Comparison of ENCODE assay signal across 34 mouse cellular contexts in genomic region chr1:131551956-131552355, GRCm38 (mm10). TPM values are rescaled to one million over a fixed set of nuclear protein-coding genes. Genes with fewer than 3 reads are reported as not detected.
A peak's percentile ranks its signal among the peaks of the same experiment; 100 is the strongest.
DNase-seq lines count a peak whose midpoint lies in the region; ATAC-seq lines count a peak whose summit lies in the region.
"Had no signal": no experiment of that assay in that cellular context is flagged by ENCODE, and none has a peak within 500 bp of the region (broad histone marks: within the 10 kb centered on the region; RNA-seq: fewer than 3 reads in every experiment).

No protein-coding gene starts in this region.

- no peak for ATAC-seq in heart, embryonic 11.5 days (replicated peaks; ENCODE audit: insufficient number of reproducible peaks, low FRiP score, low TSS enrichment)
- ATAC-seq in forebrain, embryonic 16.5 days = no peak
- no peak for ATAC-seq in megakaryocyte-erythroid progenitor cell, adult 5-6 weeks (replicated peaks; ENCODE audit: low FRiP score, low TSS enrichment, poor library complexity, severe bottlenecking)
- ATAC-seq: activated CD4-positive, CD25-positive, alpha-beta regulatory T cell, adult 4 months; forebrain, embryonic 15.5 days; intestine, postnatal 0 days had no signal

- H3K27ac ChIP-seq in heart, embryonic 11.5 days (ENCODE audit: low read depth, low read length) = no peak overlapping the region
- H3K27ac ChIP-seq in forebrain, embryonic 16.5 days (ENCODE audit: low read length) = no peak overlapping the region
- H3K27ac ChIP-seq: embryonic facial prominence, embryonic 13.5 days; forebrain, embryonic 12.5 days; forebrain, embryonic 15.5 days; gastrocnemius, adult 2 months; heart, adult 2 months; heart, embryonic 10.5 days; hindbrain, embryonic 12.5 days; hindbrain, embryonic 15.5 days had no signal

- H3K4me2 ChIP-seq in heart, embryonic 11.5 days = no peak overlapping the region
- no peak overlapping the region for H3K4me2 ChIP-seq in forebrain, embryonic 16.5 days (ENCODE audit: low read length)
- H3K4me2 ChIP-seq: embryonic facial prominence, embryonic 13.5 days; forebrain, embryonic 12.5 days; forebrain, embryonic 15.5 days; hindbrain, embryonic 12.5 days; hindbrain, embryonic 15.5 days had no signal

- no peaks in the 10 kb centered on the region for H3K27me3 ChIP-seq in heart, embryonic 11.5 days (ENCODE audit: control insufficient read depth, insufficient read depth, low read length)
- H3K27me3 ChIP-seq in forebrain, embryonic 16.5 days (replicated peaks; ENCODE audit: control insufficient read depth, insufficient read depth, low read length) = no peaks in the 10 kb centered on the region
- H3K27me3 ChIP-seq: CH12.LX; embryonic facial prominence, embryonic 13.5 days; forebrain, embryonic 12.5 days; forebrain, embryonic 15.5 days; hindbrain, embryonic 12.5 days; hindbrain, embryonic 15.5 days had no signal

- H3K4me3 ChIP-seq in heart, embryonic 11.5 days (ENCODE audit: low read depth, low read length) = no peak overlapping the region
- no peak overlapping the region for H3K4me3 ChIP-seq in forebrain, embryonic 16.5 days (replicated peaks; ENCODE audit: low read length)
- H3K4me3 ChIP-seq: embryonic facial prominence, embryonic 13.5 days; erythroblast, embryonic 14.5 days; forebrain, embryonic 12.5 days; forebrain, embryonic 15.5 days; gastrocnemius, adult 2 months; heart, adult 2 months; heart, embryonic 10.5 days; hindbrain, embryonic 12.5 days; hindbrain, embryonic 15.5 days had no signal

- no peak overlapping the region for H3K9ac ChIP-seq in heart, embryonic 11.5 days (ENCODE audit: low read depth, low read length)
- no peak overlapping the region for H3K9ac ChIP-seq in forebrain, embryonic 16.5 days (replicated peaks; ENCODE audit: low read depth, low read length)
- H3K9ac ChIP-seq: embryonic facial prominence, embryonic 13.5 days; forebrain, embryonic 12.5 days; forebrain, embryonic 15.5 days; hindbrain, embryonic 12.5 days; hindbrain, embryonic 15.5 days had no signal

- peak; percentile 50 for DNase-seq in heart, adult 11 months
- DNase-seq in 3T3-L1 (ENCODE audit: low read depth, low spot score) (peak; percentile 95), NIH3T3 (ENCODE audit: low read depth) (peak; percentile 77)
- DNase-seq: adrenal gland, adult 8-10 months; adrenal gland, postnatal 25 days; B cell, adult 2 months; cerebellum, adult 11-12 months; cerebellum, adult 8-10 months; cerebellum, postnatal 14 days; gastrocnemius, adult 2 months; gastrocnemius, postnatal 25 days; heart, adult 2 months had no signal

- H3K36me3 ChIP-seq in heart, embryonic 11.5 days (ENCODE audit: control insufficient read depth, insufficient read depth, low read length) = no peaks in the 10 kb centered on the region
- H3K36me3 ChIP-seq in forebrain, embryonic 16.5 days (ENCODE audit: control insufficient read depth, insufficient read depth) = no peaks in the 10 kb centered on the region
- H3K36me3 ChIP-seq: embryonic facial prominence, embryonic 13.5 days; forebrain, embryonic 12.5 days; forebrain, embryonic 15.5 days; G1E; heart, embryonic 10.5 days; hindbrain, embryonic 12.5 days; hindbrain, embryonic 15.5 days had no signal

- H3K4me1 ChIP-seq in heart, embryonic 11.5 days (ENCODE audit: control insufficient read depth, insufficient read depth, low read length) = peaks cover 7% of the 10 kb centered on the region
- H3K4me1 ChIP-seq in forebrain, embryonic 16.5 days (replicated peaks; ENCODE audit: control insufficient read depth, insufficient read depth, low read length) = peaks cover 7% of the 10 kb centered on the region; the same call in 1 of the 2 replicates

- no peaks in the 10 kb centered on the region for H3K9me3 ChIP-seq in heart, embryonic 11.5 days (replicated peaks; ENCODE audit: control insufficient read depth, low read length)
- no peaks in the 10 kb centered on the region for H3K9me3 ChIP-seq in forebrain, embryonic 16.5 days (ENCODE audit: control insufficient read depth, low read length)
- H3K9me3 ChIP-seq: embryonic facial prominence, embryonic 13.5 days; forebrain, embryonic 12.5 days; forebrain, embryonic 15.5 days; G1E; heart, embryonic 10.5 days; hindbrain, embryonic 12.5 days; hindbrain, embryonic 15.5 days had no signal

- WGBS in heart, embryonic 11.5 days (ENCODE audit: insufficient replicate concordance) = 74% methylated on average over 2 of the region's 2 CpGs
- WGBS in forebrain, embryonic 16.5 days = 95% methylated on average over 2 of the region's 2 CpGs

RNA-seq across cellular contexts. Expression of gene Fam72a, which starts 24.3 kb away (rescaled TPM):
- 3.2 and 3.4 TPM in 2 replicates for polyA plus RNA-seq in heart, embryonic 11.5 days (2014; fragmentation: Nextera tagmentation; extraction: Ambion mirVana)
- 1.7 and 3.0 TPM in 2 replicates for polyA plus RNA-seq in forebrain, embryonic 16.5 days (2015; fragmentation: Nextera tagmentation; extraction: Ambion mirVana)
- total RNA-seq in megakaryocyte-erythroid progenitor cell, adult 5-6 weeks (2014; fragmentation: Nextera tagmentation) = 2.6 and 4.1 TPM in 2 replicates
- 2.8 and 6.1 TPM in 2 replicates for total RNA-seq in megakaryocyte-erythroid progenitor cell, adult 5-6 weeks (2017)

RNA-seq across cellular contexts. Expression of gene Srgap2, which starts 24.8 kb away (rescaled TPM):
- polyA plus RNA-seq in heart, embryonic 11.5 days (2014; fragmentation: Nextera tagmentation; extraction: Ambion mirVana) = 19.4 and 23.3 TPM in 2 replicates
- polyA plus RNA-seq in forebrain, embryonic 16.5 days (2015; fragmentation: Nextera tagmentation; extraction: Ambion mirVana) = 29.2 and 35.1 TPM in 2 replicates
- total RNA-seq in megakaryocyte-erythroid progenitor cell, adult 5-6 weeks (2014; fragmentation: Nextera tagmentation) = 17.4 and 22.6 TPM in 2 replicates
- 7.1 and 7.8 TPM in 2 replicates for total RNA-seq in megakaryocyte-erythroid progenitor cell, adult 5-6 weeks (2017)

RNA-seq across cellular contexts. Expression of gene Avpr1b, which starts 47.1 kb away (rescaled TPM):
- not detected in 2 replicates for polyA plus RNA-seq in heart, embryonic 11.5 days (2014; fragmentation: Nextera tagmentation; extraction: Ambion mirVana)
- polyA plus RNA-seq in forebrain, embryonic 16.5 days (2015; fragmentation: Nextera tagmentation; extraction: Ambion mirVana) = 0.14 TPM in 1 of 2 replicates, not detected in the other
- not detected in 2 replicates for total RNA-seq in megakaryocyte-erythroid progenitor cell, adult 5-6 weeks (2014; fragmentation: Nextera tagmentation)
- not detected in 2 replicates for total RNA-seq in megakaryocyte-erythroid progenitor cell, adult 5-6 weeks (2017)
- total RNA-seq: adrenal gland, adult 8-10 months; adrenal gland, postnatal 25 days; common myeloid progenitor, adult 5-6 weeks; gastrocnemius, adult 2 months; gastrocnemius, postnatal 25 days; heart, adult 2 months; heart, postnatal 25 days; hematopoietic stem cell, adult 5-6 weeks had no signal
- polyA plus RNA-seq: brain, embryonic 14.5 days; embryonic facial prominence, embryonic 13.5 days; erythroblast, embryonic 14.5 days; forebrain, embryonic 12.5 days; forebrain, embryonic 15.5 days; G1E; gonadal fat pad, adult 2 months; heart, adult 2 months; heart, embryonic 10.5 days; heart, embryonic 14.5 days; heart, postnatal 0 days; hindbrain, embryonic 12.5 days; hindbrain, embryonic 15.5 days; intestine, embryonic 14.5 days; intestine, postnatal 0 days had no signal
